ENCODE assay signal across 25 mouse cellular contexts in genomic region chr11:117508972-117509371, GRCm38 (mm10). TPM values are rescaled to one million over a fixed set of nuclear protein-coding genes. Genes with fewer than 3 reads are reported as not detected.
DNase-seq lines count a peak whose midpoint lies in the region; ATAC-seq and TF ChIP-seq lines count a peak whose summit lies in the region.
"Had no signal": no experiment of that assay in that cellular context is flagged by ENCODE, and none has a peak within 500 bp of the region (broad histone marks: within the 10 kb centered on the region; RNA-seq: fewer than 3 reads in every experiment).

No protein-coding gene starts in this region.

- no peak for TF ChIP-seq CTCF in layer of hippocampus, adult 2 months (conservative IDR thresholded peaks at IDR 0.05)

- H3K36me3 ChIP-seq in midbrain, embryonic 10.5 days = no peaks in the 10 kb centered on the region
- H3K36me3 ChIP-seq: embryonic facial prominence, embryonic 15.5 days; forebrain, embryonic 12.5 days; hindbrain, embryonic 15.5 days had no signal

- peak; percentile 44 for DNase-seq in cerebellum, adult 11-12 months
- no peak for DNase-seq in cerebellum, postnatal 4 days (ENCODE audit: low spot score in 2 of 2)
- DNase-seq in right cerebral cortex, postnatal 10 days (ENCODE audit: low spot score in 2 of 2) = peak; percentile 37 to 71
- DNase-seq in right cerebral cortex, adult 18-20 months = no peak
- DNase-seq in layer of hippocampus, adult 2 months (ENCODE audit: low spot score in 2 of 2) = peak; percentile 72 to 74
- DNase-seq in kidney, postnatal 10 days = no peak
- DNase-seq in midbrain, embryonic 10.5 days (ENCODE audit: low spot score) = no peak
- DNase-seq: adrenal gland, postnatal 10 days; heart, postnatal 36 days; kidney, adult 18-20 months; kidney, postnatal 36 days; liver; lung, adult 18-20 months; right cerebral cortex, postnatal 14 days; thymus, postnatal 14 days had no signal

- no peaks in the 10 kb centered on the region for H3K4me1 ChIP-seq in midbrain, embryonic 10.5 days
- H3K4me1 ChIP-seq: embryonic facial prominence, embryonic 15.5 days; forebrain, embryonic 12.5 days; hindbrain, embryonic 15.5 days had no signal

- ATAC-seq in monocyte, adult 5-6 weeks (replicated peaks; ENCODE audit: insufficient number of reproducible peaks, low FRiP score, low TSS enrichment, poor library complexity, severe bottlenecking) = no peak

- no peak overlapping the region for H3K4me3 ChIP-seq in layer of hippocampus, adult 2 months
- no peak overlapping the region for H3K4me3 ChIP-seq in midbrain, embryonic 10.5 days
- H3K4me3 ChIP-seq: embryonic facial prominence, embryonic 15.5 days; forebrain, embryonic 12.5 days; hindbrain, embryonic 15.5 days had no signal

- H3K27ac ChIP-seq in layer of hippocampus, adult 2 months = peak overlapping the region; percentile 67; the same call in 1 of the 2 replicates
- H3K27ac ChIP-seq in midbrain, embryonic 10.5 days (replicated peaks) = no peak overlapping the region
- H3K27ac ChIP-seq: embryonic facial prominence, embryonic 15.5 days; forebrain, embryonic 12.5 days; hindbrain, embryonic 15.5 days; stomach, postnatal 0 days had no signal

- WGBS in midbrain, embryonic 10.5 days = 93% methylated on average over 4 of the region's 4 CpGs

- no peaks in the 10 kb centered on the region for H3K27me3 ChIP-seq in midbrain, embryonic 10.5 days (ENCODE audit: low read depth, poor library complexity, severe bottlenecking)
- H3K27me3 ChIP-seq: CH12.LX; embryonic facial prominence, embryonic 15.5 days; forebrain, embryonic 12.5 days; hindbrain, embryonic 15.5 days had no signal

- H3K9me3 ChIP-seq in midbrain, embryonic 10.5 days (replicated peaks) = peaks cover 6% of the 10 kb centered on the region; the same call in 1 of the 2 replicates
- H3K9me3 ChIP-seq: embryonic facial prominence, embryonic 15.5 days; hindbrain, embryonic 15.5 days had no signal

RNA-seq across cellular contexts. Expression of gene Gm11733, which starts 24.8 kb away (rescaled TPM):
- under 1 TPM; 0.20 to 0.26 TPM for total RNA-seq in layer of hippocampus, adult 2 months (2021)
- 0.06 TPM in 1 of 2 replicates, not detected in the other for polyA plus RNA-seq in midbrain, embryonic 10.5 days (2016; fragmentation: Nextera tagmentation; extraction: Ambion mirVana)
- total RNA-seq in monocyte, adult 5-6 weeks (2017) = not detected in 3 replicates
- total RNA-seq: adrenal gland, postnatal 10 days; CH12.LX; heart, postnatal 36 days; megakaryocyte-erythroid progenitor cell, adult 5-6 weeks had no signal
- polyA plus RNA-seq: embryonic facial prominence, embryonic 15.5 days; gonadal fat pad, adult 2 months; hindbrain, embryonic 15.5 days; midbrain, postnatal 0 days; neural tube, embryonic 11.5 days; stomach, postnatal 0 days had no signal

Comparison
In these comparisons a context has a peak if more than half of its experiments do, and no peak if none do; other contexts are left out.
1. DNase-seq: peak in cerebellum, adult 11-12 months (single experiment), right cerebral cortex, postnatal 10 days (2 of 2) and layer of hippocampus, adult 2 months (2 of 2); none in cerebellum, postnatal 4 days (0 of 2), right cerebral cortex, adult 18-20 months (single experiment), kidney, postnatal 10 days (single experiment) and midbrain, embryonic 10.5 days (single experiment).